Mouse (Mus musculus) erythroblast, embryonic 14.5 days (primary cell): ENCODE data around the gene Fbxo7.

ENCODE experiments used
- GATA1 ChIP-seq: IDR thresholded peaks from 2 replicates; pipeline ENCODE4 v1.6.1; 2012; ENCODE audit warnings: low read length, inconsistent platforms, mixed read lengths
- TAL1 ChIP-seq: IDR thresholded peaks from 3 replicates; pipeline ENCODE4 v1.6.1; 2012; ENCODE audit warnings: low read length, inconsistent platforms, mixed read lengths

- TF ChIP-seq GATA1 (no peak), TAL1 (no peak)
Measured at GRCm38 (mm10) chr10:85992412-85992811, 29.4 kb upstream of the Fbxo7 start.
